Mouse (Mus musculus) T-helper 1 cell (primary cell): ENCODE measurements around the gene Ulk2.

Experiments
- in situ Hi-C: fragments of 300-600 bp; cut with MboI, MseI; formaldehyde crosslinking; loops from one replicate; pipeline ENCODE4 v1.15.1; 2025; ENCODE audit warnings: high pct_unique_total_duplicates

Gene Ulk2

GRCm38 (mm10) chr11:61761584-61762407 lies 93.1 kb downstream of the Ulk2 start, which contains the start of gene Prpsap2:
Gene Prpsap2 (minus strand): TSS chr11:61762088.
- in situ Hi-C loops: no loop called here

- in situ Hi-C loops: no loop called here
Measured at GRCm38 (mm10) chr11:61760518-61760917, 94.4 kb downstream of the Ulk2 start.

- in situ Hi-C loops: no loop called here
Measured at GRCm38 (mm10) chr11:61757151-61757550, 97.7 kb downstream of the Ulk2 start.

GRCm38 (mm10) chr11:61751612-61752011 lies 103.3 kb downstream of the Ulk2 start:
- in situ Hi-C loops: no loop called here

- in situ Hi-C loops: no loop called here
Measured at GRCm38 (mm10) chr11:61747161-61747560, 107.7 kb downstream of the Ulk2 start.

- in situ Hi-C loops: no loop called here
Measured at GRCm38 (mm10) chr11:61745781-61746180, 109.1 kb downstream of the Ulk2 start.

GRCm38 (mm10) chr11:61744460-61744859 lies 110.4 kb downstream of the Ulk2 start:
- in situ Hi-C loops: no loop called here

GRCm38 (mm10) chr11:61743768-61744167 lies 111.1 kb downstream of the Ulk2 start:
- in situ Hi-C loops: no loop called here

- in situ Hi-C loops: no loop called here
Measured at GRCm38 (mm10) chr11:61740500-61740899, 114.4 kb downstream of the Ulk2 start.

- in situ Hi-C loops: no loop called here
Measured at GRCm38 (mm10) chr11:61737290-61737689, 117.6 kb downstream of the Ulk2 start.

GRCm38 (mm10) chr11:61732672-61733071 lies 122.2 kb downstream of the Ulk2 start:
- in situ Hi-C loops: no loop called here

GRCm38 (mm10) chr11:61728037-61728436 lies 126.8 kb downstream of the Ulk2 start:
- in situ Hi-C loops: no loop called here
